Mouse (Mus musculus): ENCODE data around the gene Ulk4. TPM values are rescaled to one million over a fixed set of nuclear protein-coding genes. Genes with fewer than 3 reads are reported as not detected.

The Ulk4 gene
- total RNA-seq, 2 experiments from 2014 or later, result 0.17 to 0.46 TPM

DNA sequence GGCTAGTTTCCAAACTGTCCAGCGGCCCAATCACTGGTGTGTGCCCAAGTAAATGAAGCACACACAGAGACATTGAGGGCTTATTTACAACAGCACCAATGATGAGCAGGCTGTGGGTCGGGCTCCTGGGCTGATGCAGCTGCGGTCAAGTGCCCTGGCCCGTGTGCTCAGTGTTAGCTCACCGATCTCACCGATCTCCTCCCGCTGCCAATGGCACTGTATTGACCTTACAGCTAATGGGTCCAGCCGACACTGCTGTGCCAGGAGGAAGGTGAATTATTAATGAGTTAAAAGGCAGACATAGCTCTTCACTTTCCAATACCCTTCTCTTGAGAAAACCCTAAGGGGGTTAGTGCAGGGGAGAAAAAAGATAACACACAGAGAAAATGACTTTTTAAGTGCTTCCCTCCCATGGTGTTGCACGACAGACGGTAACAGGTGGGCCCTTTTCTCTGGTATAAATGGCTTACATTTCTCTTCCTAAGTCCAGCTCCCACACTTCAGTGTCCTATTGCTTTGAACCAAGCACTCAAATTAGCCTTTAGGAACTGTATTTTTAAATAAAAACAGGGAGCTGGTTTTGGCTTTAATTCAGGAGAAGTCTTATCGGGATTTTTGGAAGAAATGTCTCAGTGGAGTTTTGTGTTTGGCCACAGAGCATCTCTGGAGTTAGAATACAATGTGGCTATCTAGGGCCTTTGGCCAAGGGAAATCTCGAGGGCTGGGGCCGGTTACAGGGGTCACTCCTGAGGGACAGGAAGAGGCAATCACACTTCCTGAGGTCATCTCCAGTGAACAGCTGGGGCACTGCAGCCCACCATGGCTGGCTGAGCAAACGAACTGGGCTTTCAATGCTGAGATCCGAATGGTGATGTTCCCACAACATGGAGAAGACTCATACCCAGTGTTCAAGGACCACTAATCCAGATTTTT lies 282.5 kb downstream of the Ulk4 start:
- DNase-seq, result no peak
- intact Hi-C loops (cut with DNase I), result no loop called here

DNA sequence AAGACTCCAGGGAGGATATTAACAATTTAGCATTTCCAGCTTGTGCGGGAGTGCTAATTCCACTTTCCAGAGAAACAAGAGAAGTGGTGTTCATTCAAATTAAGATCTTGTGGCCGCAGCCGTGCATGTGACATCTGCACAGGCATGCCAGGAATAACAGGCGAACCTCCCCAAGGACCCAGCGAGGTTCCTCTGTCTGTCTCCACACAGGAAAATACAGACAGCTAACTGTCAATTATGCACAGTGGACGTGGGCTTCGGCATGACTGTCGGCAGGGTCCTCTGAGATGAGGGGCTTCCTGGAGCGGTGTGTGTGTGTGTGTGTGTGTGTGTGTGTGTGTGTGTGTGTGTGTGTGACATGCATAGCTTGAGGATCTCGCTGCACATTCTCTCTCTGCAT lies 284.0 kb downstream of the Ulk4 start:
- DNase-seq, result no peak
- intact Hi-C loops (cut with DNase I), result no loop called here

DNA sequence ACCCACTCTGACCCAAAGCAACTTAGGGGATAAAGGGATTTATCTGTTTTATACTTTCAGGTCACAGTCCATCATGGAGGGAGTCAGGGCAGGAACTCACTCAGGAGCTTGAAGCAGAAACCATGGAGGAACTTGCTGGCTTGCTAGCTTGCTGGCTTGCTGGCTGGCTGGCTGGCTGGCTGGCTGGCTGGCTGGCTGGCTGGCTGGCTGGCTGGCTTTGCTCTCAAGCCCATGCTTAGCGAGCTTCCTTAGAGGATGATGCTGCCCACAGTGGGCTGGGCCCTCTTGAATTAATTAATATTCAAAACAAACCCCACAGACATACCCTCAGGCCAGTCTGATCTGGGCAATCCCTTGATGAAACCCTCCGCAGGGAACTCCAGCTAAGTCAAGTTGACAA lies 285.2 kb downstream of the Ulk4 start:
- intact Hi-C loops (cut with DNase I), result no loop called here
- DNase-seq, result no peak

GRCm38 (mm10) chr9:120989806-120990700 lies 286.9 kb downstream of the Ulk4 start:
- no peak for DNase-seq
- intact Hi-C loops (cut with DNase I), result no loop called here

GRCm38 (mm10) chr9:120988088-120988487 lies 288.9 kb downstream of the Ulk4 start:
- no peak for DNase-seq
- intact Hi-C loops (cut with DNase I), result no loop called here

DNA sequence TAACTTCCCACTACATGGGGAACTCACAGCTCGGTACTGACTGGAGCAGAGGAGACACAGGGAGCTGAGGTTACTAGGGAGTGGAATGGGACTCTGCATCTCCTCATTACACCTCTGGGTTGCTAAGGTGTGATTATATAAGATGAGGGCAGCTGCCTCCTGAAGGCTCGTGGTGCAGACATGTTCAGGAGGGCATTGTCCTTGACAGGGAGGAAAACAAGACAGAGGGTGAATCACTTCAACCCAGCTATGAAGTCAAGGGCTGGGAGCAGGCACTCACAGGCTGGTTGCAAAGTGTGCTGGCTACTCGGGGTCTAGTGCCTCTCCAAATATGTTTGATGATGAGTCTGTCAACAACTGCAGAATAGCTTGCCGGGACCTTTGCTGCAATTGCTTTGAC lies 290.0 kb downstream of the Ulk4 start:
- intact Hi-C loops (cut with DNase I), result no loop called here
- DNase-seq, result no peak

DNA sequence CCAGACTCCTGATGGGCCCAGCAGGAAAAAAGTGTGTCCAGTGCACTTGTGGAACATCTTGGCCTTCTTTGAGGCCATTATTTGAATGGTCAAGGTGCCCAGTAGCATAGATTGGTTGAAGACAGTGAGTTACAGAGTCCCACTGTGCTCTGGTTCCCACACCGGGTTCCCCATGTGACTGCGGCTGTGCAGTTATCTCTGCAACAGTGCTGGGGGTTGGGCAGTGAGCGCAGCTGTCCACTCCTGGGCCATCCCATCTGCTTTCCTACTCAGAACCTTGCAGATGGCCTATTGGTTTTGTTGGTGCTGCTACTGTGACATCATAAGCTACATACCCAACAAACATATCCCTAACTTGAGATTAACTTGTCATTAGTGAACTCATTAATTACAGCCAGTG lies 290.7 kb downstream of the Ulk4 start:
- intact Hi-C loops (cut with DNase I), result no loop called here
- no peak for DNase-seq

- intact Hi-C loops (cut with DNase I), result no loop called here
Measured at GRCm38 (mm10) chr9:120985524-120985923, 291.5 kb downstream of the Ulk4 start.

GRCm38 (mm10) chr9:120985009-120985408 lies 292.0 kb downstream of the Ulk4 start:
- no peak for DNase-seq
- intact Hi-C loops (cut with DNase I), result no loop called here

More at GRCm38 (mm10) chr9:120985524-120985923, 291.5 kb downstream of the Ulk4 start:
- DNase-seq, result no peak

DNA sequence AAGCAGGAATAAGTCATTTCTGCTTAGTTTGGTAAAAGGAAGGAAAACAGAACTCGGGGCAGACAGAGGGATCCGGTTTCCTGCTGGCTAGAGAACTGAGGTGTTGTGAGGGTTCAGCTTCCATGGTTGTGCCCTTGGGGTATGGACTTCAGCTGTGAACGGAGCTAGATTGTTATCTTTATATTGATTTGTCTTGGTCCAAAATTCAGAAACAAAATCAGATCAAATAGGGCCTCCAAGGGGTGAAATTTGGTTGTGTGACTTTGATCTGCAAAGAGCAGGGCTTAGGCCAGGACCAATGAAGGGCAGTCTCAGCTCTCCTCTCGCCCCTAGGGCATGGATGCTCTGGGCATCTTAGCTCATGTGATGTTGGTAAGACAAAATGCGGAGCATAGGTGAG lies 292.5 kb downstream of the Ulk4 start:
- intact Hi-C loops (cut with DNase I), result no loop called here
- no peak for DNase-seq

- DNase-seq, result no peak
- intact Hi-C loops (cut with DNase I), result no loop called here
Measured at GRCm38 (mm10) chr9:120983849-120984248, 293.1 kb downstream of the Ulk4 start.

DNA sequence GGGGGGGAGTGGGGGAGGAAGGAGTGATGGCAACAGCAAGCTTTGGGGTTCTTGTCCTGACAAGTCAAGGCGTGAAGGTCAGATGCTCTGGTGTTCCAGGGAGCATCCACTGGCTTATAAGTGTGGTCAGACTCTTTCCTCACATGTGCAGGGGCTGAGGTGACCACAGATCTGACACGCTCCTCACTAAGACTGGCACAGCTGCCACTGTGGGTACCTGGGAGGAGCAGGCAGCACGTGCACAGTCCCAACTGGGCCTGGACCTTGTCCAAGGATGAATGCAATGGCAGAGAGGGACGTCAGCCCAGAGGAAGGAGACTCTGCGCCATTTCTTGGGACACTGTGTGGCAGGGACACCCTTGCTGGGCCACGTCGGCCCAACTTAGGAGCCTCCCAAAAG lies 295.2 kb downstream of the Ulk4 start:
- no peak for DNase-seq
- intact Hi-C loops (cut with DNase I), result no loop called here

DNA sequence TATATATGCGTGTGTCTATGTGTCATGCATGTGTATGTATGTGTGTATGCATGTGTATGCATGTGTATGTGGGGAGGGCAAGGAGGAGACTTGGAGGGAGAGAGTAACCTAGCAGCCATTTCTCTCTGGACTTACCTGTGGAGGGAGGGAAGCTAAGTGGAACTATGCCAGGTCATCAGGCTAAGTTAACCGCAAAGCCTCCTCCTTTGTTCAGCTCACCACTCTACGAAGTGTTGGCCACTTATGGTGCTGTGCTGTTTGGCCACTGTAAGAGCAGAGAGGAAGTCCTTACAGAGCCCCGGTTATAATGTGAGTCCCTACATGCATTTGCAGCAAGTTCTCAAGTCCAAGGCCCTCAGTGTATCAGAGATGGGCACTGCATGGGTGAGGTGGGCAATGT lies 300.1 kb downstream of the Ulk4 start:
- DNase-seq, result no peak
- intact Hi-C loops (cut with DNase I), result no loop called here

DNA sequence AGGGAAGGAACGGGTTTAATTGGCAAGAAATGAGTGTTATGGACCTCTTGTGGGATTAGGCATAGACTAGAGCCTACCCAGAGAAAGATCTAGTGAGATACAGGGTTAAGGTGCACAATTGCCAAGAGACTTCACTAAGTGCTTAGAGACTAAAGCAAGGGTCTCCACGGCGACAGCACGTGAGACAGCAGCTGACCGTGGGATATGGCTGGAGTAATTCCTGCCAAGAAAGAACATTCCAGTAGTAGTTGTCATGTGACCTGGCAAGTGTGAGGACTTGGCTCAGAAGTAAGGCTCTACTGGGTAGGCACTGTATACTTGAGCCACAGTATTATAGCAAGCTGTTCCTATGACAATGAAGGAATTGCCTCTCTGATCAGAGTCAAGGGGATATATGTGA lies 300.8 kb downstream of the Ulk4 start:
- intact Hi-C loops (cut with DNase I), result no loop called here
- DNase-seq, result peak; percentile 31 to 36

DNA sequence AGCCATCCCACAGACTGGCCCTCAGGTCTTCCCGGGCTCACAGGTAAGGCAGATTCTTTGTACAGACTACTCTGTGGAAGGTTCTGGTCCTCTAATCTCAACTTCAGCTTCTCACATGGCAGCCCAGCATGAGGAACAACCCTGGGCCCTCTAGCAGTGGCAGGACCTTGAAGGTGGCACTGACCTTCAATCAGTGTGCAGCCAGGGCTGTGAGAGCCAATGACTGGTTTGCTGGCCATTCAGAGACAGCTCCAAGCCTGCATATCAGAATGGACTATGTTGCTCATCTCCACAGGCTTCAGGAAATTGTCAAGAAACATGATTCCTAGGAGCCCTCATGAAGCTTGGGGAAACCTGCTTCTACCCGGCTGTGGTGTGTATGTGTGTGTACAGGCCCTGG lies 302.8 kb downstream of the Ulk4 start:
- intact Hi-C loops (cut with DNase I), result no loop called here

GRCm38 (mm10) chr9:120973026-120973515 lies 303.9 kb downstream of the Ulk4 start:
- no peak for DNase-seq
- intact Hi-C loops (cut with DNase I), result no loop called here

More for the DNA sequence above, 302.8 kb downstream of the Ulk4 start:
- DNase-seq, result no peak

GRCm38 (mm10) chr9:120965007-120965406 lies 312.0 kb downstream of the Ulk4 start:
- intact Hi-C loops (cut with DNase I), result no loop called here
- DNase-seq, result no peak

- DNase-seq, result no peak
- intact Hi-C loops (cut with DNase I), result no loop called here
Measured at GRCm38 (mm10) chr9:120964224-120964623, 312.8 kb downstream of the Ulk4 start.

- no peak for DNase-seq
- intact Hi-C loops (cut with DNase I), result no loop called here
Measured at GRCm38 (mm10) chr9:120963720-120964119, 313.3 kb downstream of the Ulk4 start.

- no peak for DNase-seq
- intact Hi-C loops (cut with DNase I), result no loop called here
Measured at GRCm38 (mm10) chr9:120963104-120963503, 313.9 kb downstream of the Ulk4 start.

Data from heart, postnatal 36 days (tissue).